Mouse (Mus musculus): ENCODE measurements around the gene Cux1. TPM values are rescaled to one million over a fixed set of nuclear protein-coding genes. Genes with fewer than 3 reads are reported as not detected.

Gene Cux1
- polyA plus RNA-seq, 2 experiments: 39.0 to 64.3 TPM

DNA sequence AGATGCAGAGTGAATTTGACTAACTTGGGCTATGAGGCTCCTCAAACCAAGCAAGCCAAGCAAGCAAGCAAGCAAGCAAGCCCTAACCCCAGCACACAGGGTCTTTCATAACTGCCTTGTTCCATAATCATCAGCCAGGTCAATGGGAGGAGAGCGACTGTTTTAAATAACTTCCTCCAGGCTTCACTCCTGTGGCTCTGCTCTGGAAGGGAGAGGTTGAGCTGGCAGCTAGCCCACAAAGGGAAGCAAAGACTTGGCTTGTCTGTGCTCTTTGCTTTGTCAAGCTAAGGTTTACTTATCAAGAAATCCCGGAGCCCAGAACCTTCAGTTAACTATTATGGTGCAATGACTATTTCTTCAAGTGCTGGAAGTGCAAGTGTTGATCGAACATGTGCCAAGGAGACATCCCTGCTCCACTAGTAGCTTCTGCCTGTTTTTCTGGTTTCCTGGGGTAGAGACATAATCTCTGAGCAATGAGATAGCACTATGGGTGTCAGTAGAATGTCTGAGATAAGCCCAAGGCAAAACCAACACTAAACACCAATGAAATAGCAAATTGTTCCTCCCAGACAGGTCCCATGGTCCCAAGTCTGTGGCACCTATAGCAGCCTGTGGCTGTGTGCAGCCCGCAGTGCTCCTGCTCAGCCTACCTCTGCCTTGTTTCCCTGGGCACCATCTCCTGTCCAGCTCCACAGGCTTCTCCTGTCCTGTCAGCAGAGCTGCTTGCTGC lies 230.3 kb downstream of the Cux1 start:
- Histone ChIP-seq H3K9me3 (ENCODE audit: control insufficient read depth, low read length) (no peaks in the 10 kb centered on the region), H3K36me3 (ENCODE audit: control insufficient read depth, insufficient read depth, low read length) (peaks cover 51% of the 10 kb centered on the region), H3K4me2 (replicated peaks; ENCODE audit: low read depth, low read length, severe bottlenecking) (no peak overlapping the region), H3K9ac (ENCODE audit: low read depth, low read length, severe bottlenecking) (no peak overlapping the region), H3K27ac (replicated peaks; ENCODE audit: low read depth, low read length) (no peak overlapping the region), H3K4me3 (replicated peaks; ENCODE audit: low read length) (no peak overlapping the region), H3K4me1 (ENCODE audit: control insufficient read depth, insufficient read depth, low read length) (no peaks in the 10 kb centered on the region), H3K27me3 (ENCODE audit: control insufficient read depth, insufficient read depth, low read length) (no peaks in the 10 kb centered on the region)
- TF ChIP-seq POLR2A (IDR thresholded peaks at IDR 0.05; ENCODE audit: borderline replicate concordance, extremely low read depth, insufficient read depth, insufficient read length): no peak
- peak; percentile 13 for DNase-seq (ENCODE audit: low spot score)
- ATAC-seq (ENCODE audit: low FRiP score, low read depth): no peak
- 82% methylated on average over 4 of the region's 4 CpGs for WGBS

DNA sequence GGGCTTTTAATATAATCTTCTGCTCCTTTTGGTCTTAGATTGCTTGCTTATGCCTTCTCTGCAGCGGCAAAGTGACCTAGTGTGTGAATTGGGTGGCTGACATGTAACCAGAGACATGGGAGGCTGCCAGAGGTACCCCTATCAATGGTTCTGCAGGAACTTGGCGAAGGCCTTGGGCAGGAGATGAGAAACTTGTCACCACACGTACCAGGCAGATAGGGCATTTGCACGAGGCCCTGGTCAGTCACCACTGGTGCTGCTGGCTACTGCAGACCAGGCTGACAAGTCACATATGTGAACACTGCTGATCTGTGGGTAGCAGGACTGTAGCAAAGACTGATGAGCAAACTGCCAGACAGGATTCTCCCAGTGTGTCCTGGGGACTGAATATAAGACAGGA lies 231.6 kb downstream of the Cux1 start:
- no peak overlapping the region for H3K27ac ChIP-seq (replicated peaks; ENCODE audit: low read depth, low read length)
- no peak for DNase-seq (ENCODE audit: low spot score)
- no peaks in the 10 kb centered on the region for H3K27me3 ChIP-seq (ENCODE audit: control insufficient read depth, insufficient read depth, low read length)
- H3K4me3 ChIP-seq (replicated peaks; ENCODE audit: low read length): no peak overlapping the region
- no peaks in the 10 kb centered on the region for H3K9me3 ChIP-seq (ENCODE audit: control insufficient read depth, low read length)
- no peak overlapping the region for H3K9ac ChIP-seq (ENCODE audit: low read depth, low read length, severe bottlenecking)
- no peaks in the 10 kb centered on the region for H3K4me1 ChIP-seq (ENCODE audit: control insufficient read depth, insufficient read depth, low read length)
- peaks cover 53% of the 10 kb centered on the region for H3K36me3 ChIP-seq (ENCODE audit: control insufficient read depth, insufficient read depth, low read length)
- no peak for TF ChIP-seq POLR2A (IDR thresholded peaks at IDR 0.05; ENCODE audit: borderline replicate concordance, extremely low read depth, insufficient read depth, insufficient read length)
- H3K4me2 ChIP-seq (replicated peaks; ENCODE audit: low read depth, low read length, severe bottlenecking): no peak overlapping the region
- 91% methylated on average over 4 of the region's 4 CpGs for WGBS
- ATAC-seq (ENCODE audit: low FRiP score, low read depth): no peak

DNA sequence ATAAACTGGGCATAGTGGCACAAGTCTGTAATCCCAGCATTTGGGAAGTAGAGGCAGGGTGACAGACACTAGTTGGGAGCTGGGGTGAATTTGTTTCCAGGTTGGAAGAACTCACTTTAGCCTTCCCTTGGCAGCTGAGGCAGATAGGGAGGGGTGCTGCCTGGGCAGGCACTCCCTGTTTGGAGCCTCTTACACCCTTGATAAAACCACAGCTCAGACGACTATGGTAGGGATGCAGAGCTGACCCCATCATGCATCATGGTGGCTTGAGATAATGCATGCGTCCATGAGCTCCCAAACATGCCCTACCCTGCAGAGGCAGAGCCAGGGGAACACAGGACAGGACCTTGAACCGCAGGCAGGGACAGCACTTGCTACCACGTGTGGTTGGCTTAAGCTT lies 232.5 kb downstream of the Cux1 start:
- H3K4me2 ChIP-seq (replicated peaks; ENCODE audit: low read depth, low read length, severe bottlenecking): no peak overlapping the region
- H3K27me3 ChIP-seq (ENCODE audit: control insufficient read depth, insufficient read depth, low read length): no peaks in the 10 kb centered on the region
- H3K27ac ChIP-seq (replicated peaks; ENCODE audit: low read depth, low read length): no peak overlapping the region
- ATAC-seq (ENCODE audit: low FRiP score, low read depth): no peak
- H3K9me3 ChIP-seq (ENCODE audit: control insufficient read depth, low read length): no peaks in the 10 kb centered on the region
- H3K4me1 ChIP-seq (ENCODE audit: control insufficient read depth, insufficient read depth, low read length): no peaks in the 10 kb centered on the region
- DNase-seq (ENCODE audit: low spot score): no peak
- WGBS: 84% methylated on average over 4 of the region's 4 CpGs
- no peak overlapping the region for H3K9ac ChIP-seq (ENCODE audit: low read depth, low read length, severe bottlenecking)
- H3K36me3 ChIP-seq (ENCODE audit: control insufficient read depth, insufficient read depth, low read length): peaks cover 55% of the 10 kb centered on the region
- TF ChIP-seq POLR2A (IDR thresholded peaks at IDR 0.05; ENCODE audit: borderline replicate concordance, extremely low read depth, insufficient read depth, insufficient read length): no peak
- no peak overlapping the region for H3K4me3 ChIP-seq (replicated peaks; ENCODE audit: low read length)

- WGBS: 68% methylated on average over 1 of the region's 1 CpGs
- ATAC-seq (ENCODE audit: low FRiP score, low read depth): no peak
- H3K27me3 ChIP-seq (ENCODE audit: control insufficient read depth, insufficient read depth, low read length): no peaks in the 10 kb centered on the region
- no peak overlapping the region for H3K27ac ChIP-seq (replicated peaks; ENCODE audit: low read depth, low read length)
- no peak overlapping the region for H3K4me2 ChIP-seq (replicated peaks; ENCODE audit: low read depth, low read length, severe bottlenecking)
- DNase-seq (ENCODE audit: low spot score): no peak
- no peaks in the 10 kb centered on the region for H3K9me3 ChIP-seq (ENCODE audit: control insufficient read depth, low read length)
- no peak for TF ChIP-seq POLR2A (IDR thresholded peaks at IDR 0.05; ENCODE audit: borderline replicate concordance, extremely low read depth, insufficient read depth, insufficient read length)
- no peak overlapping the region for H3K4me3 ChIP-seq (replicated peaks; ENCODE audit: low read length)
- no peak overlapping the region for H3K9ac ChIP-seq (ENCODE audit: low read depth, low read length, severe bottlenecking)
- H3K36me3 ChIP-seq (ENCODE audit: control insufficient read depth, insufficient read depth, low read length): peaks cover 48% of the 10 kb centered on the region
- H3K4me1 ChIP-seq (ENCODE audit: control insufficient read depth, insufficient read depth, low read length): no peaks in the 10 kb centered on the region
These were observed 233.2 kb downstream of the Cux1 start for GRCm38 (mm10) chr5:136334051-136334450.

DNA sequence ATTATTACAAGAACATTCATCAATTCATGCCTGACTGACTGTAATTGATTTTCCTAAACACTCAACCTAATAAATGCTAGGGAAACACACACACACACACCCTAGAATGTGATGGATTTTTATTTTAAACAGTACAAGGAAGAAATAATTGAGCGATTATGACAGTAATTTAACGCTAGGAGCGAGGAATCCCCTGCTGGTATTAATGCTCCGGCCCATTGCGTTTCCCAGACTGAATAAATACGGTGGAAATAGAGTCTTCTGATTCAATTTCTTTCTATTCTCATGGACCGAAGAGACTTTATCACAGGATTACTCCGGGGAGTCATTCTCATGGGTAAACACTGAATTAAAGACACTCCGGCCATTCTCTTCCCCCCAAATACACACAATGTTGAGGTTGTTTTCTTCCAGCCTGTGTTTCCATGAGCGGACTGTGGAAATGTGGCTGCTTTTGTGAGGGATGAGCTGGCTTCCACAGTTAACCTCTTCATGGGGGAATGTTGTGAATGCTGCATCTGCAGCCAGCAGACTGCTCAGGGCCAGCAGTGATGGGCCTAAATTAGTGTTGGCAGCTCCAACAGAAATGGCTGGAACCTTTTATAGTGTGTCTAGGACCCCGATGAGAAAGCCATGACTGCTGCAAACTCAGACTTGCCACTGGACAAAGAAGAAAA lies 234.4 kb downstream of the Cux1 start:
- no peak overlapping the region for H3K9ac ChIP-seq (ENCODE audit: low read depth, low read length, severe bottlenecking)
- H3K4me1 ChIP-seq (ENCODE audit: control insufficient read depth, insufficient read depth, low read length): no peaks in the 10 kb centered on the region
- no peak overlapping the region for H3K4me3 ChIP-seq (replicated peaks; ENCODE audit: low read length)
- 85% methylated on average over 11 of the region's 11 CpGs for WGBS
- no peaks in the 10 kb centered on the region for H3K27me3 ChIP-seq (ENCODE audit: control insufficient read depth, insufficient read depth, low read length)
- ATAC-seq (ENCODE audit: low FRiP score, low read depth) (no peak), DNase-seq (ENCODE audit: low spot score) (no peak)
- H3K4me2 ChIP-seq (replicated peaks; ENCODE audit: low read depth, low read length, severe bottlenecking): no peak overlapping the region
- H3K36me3 ChIP-seq (ENCODE audit: control insufficient read depth, insufficient read depth, low read length): peaks cover 48% of the 10 kb centered on the region
- no peak for TF ChIP-seq POLR2A (IDR thresholded peaks at IDR 0.05; ENCODE audit: borderline replicate concordance, extremely low read depth, insufficient read depth, insufficient read length)
- no peak overlapping the region for H3K27ac ChIP-seq (replicated peaks; ENCODE audit: low read depth, low read length)
- H3K9me3 ChIP-seq (ENCODE audit: control insufficient read depth, low read length): no peaks in the 10 kb centered on the region
